Comparison of ENCODE assay signal across 29 mouse cellular contexts in the genomic region with DNA sequence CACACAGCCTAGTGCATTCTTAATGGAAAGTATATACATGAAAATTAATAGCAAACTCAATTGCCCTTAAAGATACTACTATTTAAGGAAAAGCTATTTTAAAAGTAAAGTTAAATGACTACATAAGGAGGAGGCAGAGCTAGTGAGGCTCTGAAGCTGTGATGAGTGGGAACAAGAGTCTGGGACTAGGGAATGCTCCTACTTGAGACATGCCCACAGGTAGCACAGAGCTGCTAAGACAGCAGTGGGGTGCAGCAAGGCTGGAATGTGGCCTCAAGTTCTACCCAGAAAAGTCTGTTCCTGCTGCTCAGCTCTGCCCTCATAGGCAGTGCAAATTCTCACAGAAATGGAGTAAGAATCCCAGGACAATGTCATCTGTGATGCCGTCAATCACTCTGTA.
DNase-seq lines count a peak whose midpoint lies in the region; ATAC-seq and TF ChIP-seq lines count a peak whose summit lies in the region.
"Had no signal": no experiment of that assay in that cellular context is flagged by ENCODE, and none has a peak within 500 bp of the region (broad histone marks: within the 10 kb centered on the region; RNA-seq: fewer than 3 reads in every experiment).

No protein-coding gene starts in this region.

- H3K9me3 ChIP-seq in forebrain, embryonic 14.5 days (replicated peaks; ENCODE audit: control insufficient read depth, low read length): no peaks in the 10 kb centered on the region
- H3K9me3 ChIP-seq: embryonic facial prominence, embryonic 13.5 days; embryonic facial prominence, embryonic 15.5 days; forebrain, embryonic 10.5 days; forebrain, embryonic 12.5 days; forebrain, embryonic 15.5 days; G1E had no signal

- H3K36me3 ChIP-seq in forebrain, embryonic 14.5 days (ENCODE audit: control insufficient read depth, insufficient read depth, low read length): peaks cover 31% of the 10 kb centered on the region
- H3K36me3 ChIP-seq: embryonic facial prominence, embryonic 15.5 days; G1E had no signal

- ATAC-seq in frontal cortex, adult (ENCODE audit: low TSS enrichment): peak; percentile 64; the same call in 1 of the 2 replicates
- ATAC-seq in forebrain, embryonic 14.5 days: no peak
- ATAC-seq: activated CD4-positive, CD25-positive, alpha-beta regulatory T cell, adult 4 months; CD4-positive, CD25-positive, alpha-beta regulatory T cell, adult 4 months; forebrain, embryonic 15.5 days; Patski had no signal

- no peaks in the 10 kb centered on the region for H3K27me3 ChIP-seq in forebrain, embryonic 14.5 days (replicated peaks; ENCODE audit: control insufficient read depth, insufficient read depth, low read length)
- H3K27me3 ChIP-seq: CH12.LX; embryonic facial prominence, embryonic 13.5 days; embryonic facial prominence, embryonic 15.5 days; forebrain, embryonic 12.5 days; forebrain, embryonic 15.5 days; Patski had no signal

- H3K4me3 ChIP-seq in left cerebral cortex, adult 2 months: no peak overlapping the region
- H3K4me3 ChIP-seq in forebrain, embryonic 14.5 days (ENCODE audit: low read depth, low read length): no peak overlapping the region
- H3K4me3 ChIP-seq: embryonic facial prominence, embryonic 13.5 days; embryonic facial prominence, embryonic 15.5 days; erythroblast, embryonic 14.5 days; forebrain, embryonic 10.5 days; forebrain, embryonic 12.5 days; forebrain, embryonic 15.5 days had no signal

- H3K9ac ChIP-seq in forebrain, embryonic 14.5 days (ENCODE audit: low read length): no peak overlapping the region
- H3K9ac ChIP-seq: embryonic facial prominence, embryonic 13.5 days; embryonic facial prominence, embryonic 15.5 days; forebrain, embryonic 12.5 days; forebrain, embryonic 15.5 days had no signal

- no peak for TF ChIP-seq CTCF in left cerebral cortex, adult 2 months (IDR thresholded peaks at IDR 0.05)

- peak overlapping the region; percentile 33; the same call in 1 of the 2 replicates for H3K27ac ChIP-seq in left cerebral cortex, adult 2 months
- H3K27ac ChIP-seq in forebrain, embryonic 14.5 days (ENCODE audit: low read depth, low read length): no peak overlapping the region
- H3K27ac ChIP-seq: embryonic facial prominence, embryonic 13.5 days; embryonic facial prominence, embryonic 15.5 days; forebrain, embryonic 10.5 days; forebrain, embryonic 12.5 days had no signal

- no peak for DNase-seq in frontal cortex, postnatal 10 days (ENCODE audit: low spot score in 2 of 2)
- no peak for DNase-seq in left cerebral cortex, adult 2 months (ENCODE audit: extremely low spot score in 1 of 2, low spot score in 2 of 2)
- DNase-seq in left cerebral cortex, postnatal 10 days (ENCODE audit: extremely low spot score in 1 of 2, low spot score in 2 of 2): no peak
- peak; percentile 4 to 19 for DNase-seq in right cerebral cortex, adult 2 months (ENCODE audit: low spot score in 2 of 2)
- DNase-seq in right cerebral cortex, postnatal 4 days: no peak
- DNase-seq in forebrain, embryonic 14.5 days (ENCODE audit: low spot score): no peak
- DNase-seq: adrenal gland, adult 8-10 months; adrenal gland, postnatal 14 days; adrenal gland, postnatal 36 days; B cell, adult 2 months; cerebellum, adult 11 months; cerebellum, adult 18-20 months; cerebellum, adult 8-10 months; cerebellum, adult 9-11 months; cerebellum, postnatal 14 days; cerebellum, postnatal 36 days; embryo, embryonic 11 days had no signal

- peaks cover 3% of the 10 kb centered on the region; the same call in 1 of the 2 replicates for H3K4me1 ChIP-seq in forebrain, embryonic 14.5 days (ENCODE audit: control insufficient read depth, insufficient read depth, low read length)
- H3K4me1 ChIP-seq: embryonic facial prominence, embryonic 15.5 days had no signal

- intact Hi-C loops in left cerebral cortex, adult 2 months (cut with DNase I): loop anchor here (10.0 kb wide), 1 partner anchor 414 kb away; a partner anchor contains a TSS
- intact Hi-C loops in left cerebral cortex, postnatal 10 days (cut with DNase I): no loop called here

- WGBS in forebrain, embryonic 14.5 days: 96% methylated on average over 1 of the region's 1 CpGs

- H3K4me2 ChIP-seq in forebrain, embryonic 14.5 days (ENCODE audit: low read length): no peak overlapping the region
- H3K4me2 ChIP-seq: embryonic facial prominence, embryonic 13.5 days; embryonic facial prominence, embryonic 15.5 days; forebrain, embryonic 12.5 days; forebrain, embryonic 15.5 days had no signal

Comparison
In these comparisons a context has a peak if more than half of its experiments do, and no peak if none do; other contexts are left out.
1. DNase-seq: peak in right cerebral cortex, adult 2 months (2 of 2); none in frontal cortex, postnatal 10 days (0 of 2), left cerebral cortex, adult 2 months (0 of 2), left cerebral cortex, postnatal 10 days (0 of 2), right cerebral cortex, postnatal 4 days (single experiment) and forebrain, embryonic 14.5 days (single experiment).